In the genomic region with DNA sequence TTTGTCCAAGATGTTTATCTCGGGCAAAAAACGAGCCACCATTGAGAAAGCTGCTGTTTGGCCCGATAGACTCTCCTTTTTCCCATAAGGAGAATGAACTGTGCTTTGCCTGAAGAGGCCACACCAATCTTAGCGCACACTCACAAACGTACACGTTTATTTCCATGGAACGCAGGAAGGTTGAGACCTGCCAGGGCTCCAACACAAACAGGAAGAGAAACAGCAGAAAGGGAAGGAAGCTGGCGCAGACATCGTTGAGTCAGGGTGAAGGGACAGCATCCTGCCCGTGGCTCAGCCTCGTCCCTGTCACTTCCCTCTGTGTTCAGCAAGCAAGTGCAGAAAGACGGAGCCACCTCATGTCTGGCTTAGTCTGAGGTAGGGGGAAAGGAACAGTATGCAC, we compare ENCODE assay signal across 8 mouse cellular contexts. TPM values are rescaled to one million over a fixed set of nuclear protein-coding genes. Genes with fewer than 3 reads are reported as not detected.
DNase-seq lines count a peak whose midpoint lies in the region; ATAC-seq and TF ChIP-seq lines count a peak whose summit lies in the region.

No protein-coding gene starts in this region.

- 0 out of 2 replicates have a peak overlapping the region, but pooled peaks have one; percentile 0 for H3K27ac ChIP-seq in heart, embryonic 11.5 days (ENCODE audit: low read depth, low read length)
- H3K27ac ChIP-seq in midbrain, postnatal 0 days (ENCODE audit: low read depth, low read length), result no peak overlapping the region

- H3K9me3 ChIP-seq in heart, embryonic 11.5 days (replicated peaks; ENCODE audit: control insufficient read depth, low read length), result no peaks in the 10 kb centered on the region
- no peaks in the 10 kb centered on the region for H3K9me3 ChIP-seq in midbrain, postnatal 0 days (ENCODE audit: low read length)

- no peaks in the 10 kb centered on the region for H3K36me3 ChIP-seq in heart, embryonic 11.5 days (ENCODE audit: control insufficient read depth, insufficient read depth, low read length)
- H3K36me3 ChIP-seq in midbrain, postnatal 0 days (ENCODE audit: insufficient read depth, low read length), result no peaks in the 10 kb centered on the region

- H3K4me2 ChIP-seq in heart, embryonic 11.5 days, result no peak overlapping the region
- H3K4me2 ChIP-seq in midbrain, postnatal 0 days (ENCODE audit: low read depth, low read length, poor library complexity, severe bottlenecking), result no peak overlapping the region

- peak; percentile 45 for DNase-seq in CD4-positive helper T cell, adult 2 months (ENCODE audit: low read depth, low spot score)
- DNase-seq in adrenal gland, postnatal 14 days, result peak; percentile 41
- peak; percentile 25 to 28 for DNase-seq in layer of hippocampus, postnatal 14 days (ENCODE audit: low spot score in 2 of 2)
- DNase-seq in lung, postnatal 4 days, result peak; percentile 70 to 83
- DNase-seq in thymus, postnatal 0 days (ENCODE audit: low spot score), result peak; percentile 69
- DNase-seq in ovary, postnatal 36 days (ENCODE audit: low spot score), result no peak
- no peak for DNase-seq in midbrain, postnatal 0 days (ENCODE audit: low spot score)

- no peaks in the 10 kb centered on the region; the same call in none of the 2 replicates for H3K4me1 ChIP-seq in heart, embryonic 11.5 days (ENCODE audit: control insufficient read depth, insufficient read depth, low read length)
- no peaks in the 10 kb centered on the region for H3K4me1 ChIP-seq in midbrain, postnatal 0 days (ENCODE audit: insufficient read depth, low read length)

- peak; percentile 55; the same call in 1 of the 2 replicates for ATAC-seq in heart, embryonic 11.5 days (replicated peaks; ENCODE audit: insufficient number of reproducible peaks, low FRiP score, low TSS enrichment)
- ATAC-seq in midbrain, postnatal 0 days (ENCODE audit: low FRiP score), result no peak

- 51% methylated on average over 12 of the region's 12 CpGs for WGBS in heart, embryonic 11.5 days (ENCODE audit: insufficient replicate concordance)
- WGBS in midbrain, postnatal 0 days, result 76% methylated on average over 12 of the region's 12 CpGs

- H3K9ac ChIP-seq in heart, embryonic 11.5 days (ENCODE audit: low read depth, low read length), result no peak overlapping the region
- H3K9ac ChIP-seq in midbrain, postnatal 0 days (replicated peaks; ENCODE audit: low read length, poor library complexity, severe bottlenecking), result no peak overlapping the region

- TF ChIP-seq CTCF in midbrain, postnatal 0 days (IDR thresholded peaks at IDR 0.05), result no peak

- H3K27me3 ChIP-seq in heart, embryonic 11.5 days (ENCODE audit: control insufficient read depth, insufficient read depth, low read length), result no peaks in the 10 kb centered on the region
- no peaks in the 10 kb centered on the region for H3K27me3 ChIP-seq in midbrain, postnatal 0 days (ENCODE audit: insufficient read depth, low read length)

- no peak overlapping the region for H3K4me3 ChIP-seq in heart, embryonic 11.5 days (ENCODE audit: low read depth, low read length)
- no peak overlapping the region for H3K4me3 ChIP-seq in midbrain, postnatal 0 days (ENCODE audit: low read depth, low read length)

RNA-seq across cellular contexts. Expression of a gene that starts 56.8 kb away (rescaled TPM):
- 200 and 309 TPM in 2 replicates for total RNA-seq in adrenal gland, postnatal 14 days (2021)
- 228 and 296 TPM in 2 replicates for polyA plus RNA-seq in heart, embryonic 11.5 days (2014; fragmentation: Nextera tagmentation; extraction: Ambion mirVana)
- 100 to 1,000 TPM in 1 of 2 experiments, 10 to 100 TPM in 1; 98.2 to 101 TPM for total RNA-seq in layer of hippocampus, postnatal 14 days (2021)
- 171 and 193 TPM in 2 replicates for polyA plus RNA-seq in thymus, postnatal 0 days (2015; fragmentation: Nextera tagmentation; extraction: Ambion mirVana)
- total RNA-seq in midbrain, postnatal 0 days (2014; rRNA removed), result 164 and 176 TPM in 2 replicates
- 167 and 169 TPM in 2 replicates for polyA plus RNA-seq in midbrain, postnatal 0 days (2015; fragmentation: Nextera tagmentation; extraction: Ambion mirVana)

Comparison
In these comparisons a context has a peak if more than half of its experiments do, and no peak if none do; other contexts are left out.
1. DNase-seq: peak in CD4-positive helper T cell, adult 2 months (single experiment), adrenal gland, postnatal 14 days (single experiment), layer of hippocampus, postnatal 14 days (2 of 2), lung, postnatal 4 days (2 of 2) and thymus, postnatal 0 days (single experiment); none in ovary, postnatal 36 days (single experiment) and midbrain, postnatal 0 days (single experiment).